Mouse (Mus musculus) G1E (cell line): Measurements from ENCODE around the gene Map3k10.

Experiments used
- CTCF ChIP-seq: IDR thresholded peaks from 2 replicates; pipeline ENCODE4 v1.5.1; 2012; ENCODE audit warnings: low read depth, low read length, inconsistent platforms, mixed read lengths
- GATA1 ChIP-seq: IDR thresholded peaks from 2 replicates; pipeline ENCODE4 v1.6.1; 2012; ENCODE audit warnings: borderline replicate concordance, low read length, inconsistent platforms, mixed read lengths
- GATA2 ChIP-seq: IDR thresholded peaks from 2 replicates; pipeline ENCODE4 v1.6.1; 2012; ENCODE audit warnings: low read depth, low read length, inconsistent platforms, borderline replicate concordance
- POLR2AphosphoS5 ChIP-seq: IDR thresholded peaks from 2 replicates; pipeline ENCODE4 v1.6.1; 2012; ENCODE audit warnings: low read depth, low read length, inconsistent platforms; ENCODE audit not compliant: insufficient replicate concordance
- TAL1 ChIP-seq: conservative IDR thresholded peaks from 2 replicates; pipeline ENCODE4 v1.6.1; 2012; ENCODE audit warnings: low read depth, low read length, inconsistent platforms, mixed read lengths

DNA sequence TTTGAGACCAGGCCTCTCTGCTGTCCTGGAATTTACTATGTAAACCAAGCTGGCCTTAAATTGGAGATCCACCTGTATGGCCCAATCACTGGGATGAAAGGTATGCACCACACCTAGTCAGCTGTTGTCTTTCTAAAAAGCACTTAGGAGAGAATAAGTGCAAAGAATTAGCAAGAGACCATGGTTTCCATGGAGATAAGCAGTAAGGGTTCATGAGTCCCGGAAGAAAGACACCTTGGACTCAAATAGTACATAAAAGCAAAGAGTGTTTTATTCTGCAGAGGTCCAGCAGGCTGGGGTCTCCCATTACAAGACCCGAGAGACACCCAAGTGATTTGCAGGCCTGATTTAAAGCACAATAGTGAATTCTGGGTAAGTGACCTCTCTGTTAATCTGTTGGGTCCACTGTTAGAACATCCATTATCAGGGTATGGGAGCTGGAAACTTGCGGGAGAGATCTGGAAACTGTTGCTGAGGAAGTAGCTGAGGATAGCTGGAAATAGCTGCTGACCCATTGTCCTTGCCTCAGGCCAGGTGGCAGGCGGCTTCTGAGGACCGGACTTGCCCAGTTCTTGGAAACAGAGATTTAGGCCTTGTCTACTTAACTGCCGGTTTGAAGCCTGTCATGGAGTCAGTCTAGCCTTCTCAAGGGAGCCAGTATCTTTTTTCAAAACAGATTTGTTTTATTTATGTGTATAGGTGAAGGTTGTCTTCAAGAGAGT, 27.0 kb downstream of the Map3k10 start:
- no peak for TF ChIP-seq CTCF
- TF ChIP-seq GATA1, result no peak
- no peak for TF ChIP-seq TAL1
- no peak for TF ChIP-seq POLR2AphosphoS5
- no peak for TF ChIP-seq GATA2
